Mouse (Mus musculus) neural tube, embryonic 11.5 days (tissue): Measurements from ENCODE around the gene Cd82. TPM values are rescaled to one million over a fixed set of nuclear protein-coding genes. Genes with fewer than 3 reads are reported as not detected.

ENCODE experiments used
- ATAC-seq: fragments of 200-750 bp; cut with Nextera tagmentation; 2 replicates; pipeline ENCODE4 v1.8.0; 2017; ENCODE audit warnings: moderate number of reproducible peaks, mild to moderate bottlenecking, moderate TSS enrichment, moderate library complexity; ENCODE audit not compliant: insufficient read depth, low FRiP score, low TSS enrichment
- DNase-seq: peaks from one replicate; pipeline ENCODE4 v3.0.0-alpha.2; 2015; ENCODE audit warnings: low spot score
- H3K27ac ChIP-seq: fragments of 300-500 bp; sonication (generic); 2 replicates; pipeline ENCODE4 v1.5.1; 2014; ENCODE audit warnings: low read depth, mild to moderate bottlenecking, low read length
- H3K27me3 ChIP-seq: fragments of 300-500 bp; sonication (generic); 2 replicates; pipeline ENCODE4 v1.6.1; 2014; ENCODE audit warnings: mild to moderate bottlenecking, low read length, mixed read lengths; ENCODE audit not compliant: control insufficient read depth, insufficient read depth
- H3K36me3 ChIP-seq: fragments of 300-500 bp; sonication (generic); 2 replicates; pipeline ENCODE4 v1.6.1; 2014; ENCODE audit warnings: mild to moderate bottlenecking, low read length, moderate library complexity, mixed read lengths; ENCODE audit not compliant: control insufficient read depth, insufficient read depth
- H3K4me1 ChIP-seq: fragments of 300-500 bp; sonication (generic); 2 replicates; pipeline ENCODE4 v1.6.1; 2014; ENCODE audit warnings: low read length, mixed read lengths; ENCODE audit not compliant: control insufficient read depth, insufficient read depth
- H3K4me2 ChIP-seq: fragments of 300-500 bp; sonication (generic); 2 replicates; pipeline ENCODE4 v1.6.1; 2014; ENCODE audit warnings: low read depth, mild to moderate bottlenecking, moderate library complexity
- H3K4me3 ChIP-seq: fragments of 300-500 bp; sonication (generic); 2 replicates; pipeline ENCODE4 v1.5.1; 2014; ENCODE audit warnings: low read depth, low read length
- H3K9ac ChIP-seq: fragments of 300-500 bp; sonication (generic); 2 replicates; pipeline ENCODE4 v1.6.1; 2014; ENCODE audit warnings: mild to moderate bottlenecking, low read length
- H3K9me3 ChIP-seq: fragments of 300-500 bp; sonication (generic); 2 replicates; pipeline ENCODE4 v1.6.1; 2016; ENCODE audit warnings: low read length; ENCODE audit not compliant: control insufficient read depth
- WGBS: fragments of 180-500 bp; shearing (Covaris S2); extraction: QIAGEN DNeasy Blood & Tissue Kit; methylation state at CpG from one replicate; pipeline ENCODE4 v1.1.7; 2014; 5-methylcytosine and 5-hydroxymethylcytosine counted together
- microRNA-seq: library from miRNA; unstranded; fragments of <30 nt; microRNA quantifications from one replicate; pipeline ENCODE4, GENCODE M21; 2016
- polyA plus RNA-seq: library from polyadenylated mRNA; unstranded; fragments of >200 nt; fragmentation: Nextera tagmentation; extraction: Ambion mirVana; gene quantifications from 2 replicates; pipeline ENCODE4 v1.2.1, GENCODE M21; 2014

The Cd82 gene
- polyA plus RNA-seq, 1 experiment from 2014 or later, result 5.4 TPM

DNA sequence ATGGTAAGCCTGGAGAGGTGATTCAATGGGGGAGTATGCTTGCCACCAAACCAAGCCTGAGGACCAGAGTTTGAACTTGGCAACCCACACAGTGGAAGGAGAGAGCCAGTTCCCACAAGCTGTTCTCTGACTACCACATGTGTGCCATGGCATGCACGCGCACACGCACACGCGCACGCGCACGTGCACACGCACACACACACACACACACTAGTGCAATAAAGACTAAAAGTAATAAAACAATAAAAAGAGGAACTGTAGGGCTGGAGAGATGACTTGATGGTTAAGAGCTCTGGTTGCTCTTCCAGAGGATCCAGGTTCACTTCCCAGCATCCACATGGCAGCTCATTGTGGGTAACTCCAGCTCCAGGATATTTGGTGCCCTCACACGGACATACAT is 90.1 kb downstream of the Cd82 start:
- H3K4me2 ChIP-seq, result no peak overlapping the region
- ATAC-seq, result no peak
- no peak overlapping the region for H3K27ac ChIP-seq

DNA sequence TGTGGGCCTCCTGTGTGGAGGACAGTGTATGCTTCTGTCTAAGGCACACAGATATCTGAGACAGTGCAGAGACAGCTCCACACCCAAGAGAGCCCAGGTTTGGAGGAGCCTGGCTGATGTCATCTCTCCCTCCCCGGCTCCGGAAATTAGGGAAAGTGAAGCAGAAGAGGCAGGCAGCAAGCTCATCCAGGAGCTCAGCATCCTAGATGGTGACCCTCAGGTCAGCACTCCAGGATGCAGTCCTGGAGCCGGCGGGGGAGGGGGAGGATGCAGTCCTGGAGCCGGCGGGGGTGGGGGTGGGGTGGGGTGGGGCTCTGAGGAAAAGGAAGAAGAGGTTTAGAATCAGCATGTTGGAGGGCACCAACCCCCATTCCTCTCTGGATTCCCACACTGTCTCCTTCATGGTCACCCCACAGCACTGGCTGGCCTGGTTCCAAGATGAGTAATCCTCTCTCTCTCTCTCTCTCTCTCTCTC is 90.8 kb downstream of the Cd82 start:
- ATAC-seq (no peak), DNase-seq (no peak)
- peaks cover 3% of the 10 kb centered on the region; the same call in 1 of the 2 replicates for H3K4me1 ChIP-seq
- no peak overlapping the region for H3K27ac ChIP-seq
- no peak overlapping the region for H3K9ac ChIP-seq
- H3K27me3 ChIP-seq, result no peaks in the 10 kb centered on the region
- H3K4me3 ChIP-seq, result no peak overlapping the region
- H3K36me3 ChIP-seq, result no peaks in the 10 kb centered on the region
- H3K4me2 ChIP-seq, result no peak overlapping the region
- 51% methylated on average over 2 of the region's 6 CpGs for WGBS
- no peaks in the 10 kb centered on the region for H3K9me3 ChIP-seq

More for the DNA sequence above, 90.1 kb downstream of the Cd82 start:
- DNase-seq, result no peak
- Histone ChIP-seq H3K4me1 (peaks cover 3% of the 10 kb centered on the region; the same call in 1 of the 2 replicates), H3K9ac (no peak overlapping the region), H3K36me3 (no peaks in the 10 kb centered on the region), H3K9me3 (no peaks in the 10 kb centered on the region), H3K4me3 (no peak overlapping the region), H3K27me3 (no peaks in the 10 kb centered on the region)
- 95% methylated on average over 10 of the region's 10 CpGs for WGBS

Small RNAs within 50 kb of the gene (microRNA-seq; reads per million reads assigned to microRNA genes)
- not detected for gene Mir7001

Other genes starting within 250 kb of the Cd82 start
- 71.9 and 72.3 TPM in 2 replicates for gene Tspan18, start 128.6 kb downstream of the Cd82 start, polyA plus RNA-seq
- gene Gm10803, start 97.4 kb upstream of the Cd82 start, polyA plus RNA-seq, result not detected in 2 replicates
- gene Alx4, start 179.2 kb upstream of the Cd82 start, polyA plus RNA-seq, result 2.1 and 2.6 TPM in 2 replicates